Mouse (Mus musculus): ENCODE measurements around the gene C130026I21Rik. TPM values are rescaled to one million over a fixed set of nuclear protein-coding genes. Genes with fewer than 3 reads are reported as not detected.
"Not testable (repeated sequence)": the region's sequence is repeated elsewhere in the genome, so short reads cannot be mapped to it uniquely, and the experiment has no call there.

Gene C130026I21Rik
- total RNA-seq, 1 experiment: 2.9 TPM

GRCm38 (mm10) chr1:85073099-85073498 is 197.3 kb downstream of the C130026I21Rik start:
- in situ Hi-C loops (cut with MboI; ENCODE audit: low sequenced_read_pairs in 2 of 2, unreplicated experiment in 2 of 2); H3K4me3 ChIP-seq (ENCODE audit: insufficient read depth in 1 of 2, low read depth in 1 of 2, low read length in 2 of 2, poor library complexity in 1 of 2, severe bottlenecking in 1 of 2); H3K9ac ChIP-seq (ENCODE audit: insufficient read depth, low read depth, low read length, poor library complexity, severe bottlenecking); DNase-seq (ENCODE audit: low read depth, low spot score); H3K9me3 ChIP-seq (ENCODE audit: control insufficient read depth, insufficient read depth, low read depth, low read length); H3K36me3 ChIP-seq (ENCODE audit: control insufficient read depth, insufficient read depth, low read length, poor library complexity, severe bottlenecking); H3K27ac ChIP-seq (ENCODE audit: insufficient read depth, low read depth, low read length, poor library complexity, severe bottlenecking); H3K4me1 ChIP-seq (ENCODE audit: control insufficient read depth in 2 of 2, insufficient read depth in 2 of 2, low read length in 2 of 2, poor library complexity in 1 of 2): not testable (repeated sequence)

GRCm38 (mm10) chr1:85071690-85072089 is 198.7 kb downstream of the C130026I21Rik start:
- in situ Hi-C loops (cut with MboI; ENCODE audit: low sequenced_read_pairs in 2 of 2, unreplicated experiment in 2 of 2); H3K9me3 ChIP-seq (ENCODE audit: control insufficient read depth, insufficient read depth, low read depth, low read length); H3K4me1 ChIP-seq (ENCODE audit: control insufficient read depth in 2 of 2, insufficient read depth in 2 of 2, low read length in 2 of 2, poor library complexity in 1 of 2); H3K4me3 ChIP-seq (ENCODE audit: insufficient read depth in 1 of 2, low read depth in 1 of 2, low read length in 2 of 2, poor library complexity in 1 of 2, severe bottlenecking in 1 of 2); H3K9ac ChIP-seq (ENCODE audit: insufficient read depth, low read depth, low read length, poor library complexity, severe bottlenecking); DNase-seq (ENCODE audit: low read depth, low spot score); H3K36me3 ChIP-seq (ENCODE audit: control insufficient read depth, insufficient read depth, low read length, poor library complexity, severe bottlenecking); H3K27ac ChIP-seq (ENCODE audit: insufficient read depth, low read depth, low read length, poor library complexity, severe bottlenecking): not testable (repeated sequence)

GRCm38 (mm10) chr1:85035801-85036200 is 234.6 kb downstream of the C130026I21Rik start:
- in situ Hi-C loops (cut with MboI; ENCODE audit: low sequenced_read_pairs in 2 of 2, unreplicated experiment in 2 of 2); H3K27ac ChIP-seq (ENCODE audit: insufficient read depth, low read depth, low read length, poor library complexity, severe bottlenecking): not testable (repeated sequence)

DNA sequence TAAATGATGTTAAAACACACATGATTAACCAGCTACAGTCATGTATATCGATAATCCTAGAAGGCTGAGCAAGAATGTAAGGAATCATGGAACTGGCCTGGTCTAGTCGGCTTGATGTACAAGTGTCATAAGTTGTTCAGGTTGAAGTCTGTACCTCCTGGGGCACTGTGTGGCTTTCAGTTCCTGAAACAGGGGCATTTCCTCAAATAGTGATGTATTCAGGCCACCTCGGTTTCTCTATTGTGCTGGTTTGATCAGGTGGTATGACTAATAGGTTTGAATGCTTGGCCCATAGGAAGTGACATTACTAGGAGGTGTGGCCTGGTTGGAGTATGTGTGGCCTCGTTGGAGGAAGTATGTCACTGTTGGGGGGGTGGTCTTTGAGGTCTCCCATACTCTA is 236.0 kb downstream of the C130026I21Rik start:
- not testable (repeated sequence) for H3K4me1 ChIP-seq (ENCODE audit: control insufficient read depth in 2 of 2, insufficient read depth in 2 of 2, low read length in 2 of 2, poor library complexity in 1 of 2)

More at GRCm38 (mm10) chr1:85035801-85036200, 234.6 kb downstream of the C130026I21Rik start:
- not testable (repeated sequence) for DNase-seq (ENCODE audit: low read depth, low spot score); H3K9me3 ChIP-seq (ENCODE audit: control insufficient read depth, insufficient read depth, low read depth, low read length); H3K9ac ChIP-seq (ENCODE audit: insufficient read depth, low read depth, low read length, poor library complexity, severe bottlenecking); H3K36me3 ChIP-seq (ENCODE audit: control insufficient read depth, insufficient read depth, low read length, poor library complexity, severe bottlenecking); H3K4me3 ChIP-seq (ENCODE audit: insufficient read depth in 1 of 2, low read depth in 1 of 2, low read length in 2 of 2, poor library complexity in 1 of 2, severe bottlenecking in 1 of 2); H3K4me1 ChIP-seq (ENCODE audit: control insufficient read depth in 2 of 2, insufficient read depth in 2 of 2, low read length in 2 of 2, poor library complexity in 1 of 2)

DNA sequence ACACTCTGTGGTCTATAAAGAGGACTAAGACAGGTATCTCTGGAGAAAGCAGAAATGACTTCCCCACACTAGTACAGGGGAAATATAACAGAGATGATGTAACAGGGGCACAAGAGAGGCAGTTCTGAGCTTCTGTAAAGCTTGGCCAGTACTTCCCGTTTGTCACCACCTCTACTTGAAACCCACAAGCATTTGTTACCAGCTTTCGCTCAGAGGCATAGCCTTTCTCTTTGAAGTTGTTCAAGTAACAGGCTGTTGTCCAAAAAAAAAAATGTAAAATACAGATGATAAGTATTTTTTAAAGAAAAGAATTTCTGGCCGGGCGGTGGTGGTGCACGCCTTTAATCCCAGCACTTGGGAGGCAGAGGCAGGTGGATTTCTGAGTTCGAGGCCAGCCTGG is 236.8 kb downstream of the C130026I21Rik start:
- H3K27ac ChIP-seq (ENCODE audit: insufficient read depth, low read depth, low read length, poor library complexity, severe bottlenecking); H3K9me3 ChIP-seq (ENCODE audit: control insufficient read depth, insufficient read depth, low read depth, low read length); H3K9ac ChIP-seq (ENCODE audit: insufficient read depth, low read depth, low read length, poor library complexity, severe bottlenecking); H3K36me3 ChIP-seq (ENCODE audit: control insufficient read depth, insufficient read depth, low read length, poor library complexity, severe bottlenecking); H3K4me1 ChIP-seq (ENCODE audit: control insufficient read depth in 2 of 2, insufficient read depth in 2 of 2, low read length in 2 of 2, poor library complexity in 1 of 2); DNase-seq (ENCODE audit: low read depth, low spot score); H3K4me3 ChIP-seq (ENCODE audit: insufficient read depth in 1 of 2, low read depth in 1 of 2, low read length in 2 of 2, poor library complexity in 1 of 2, severe bottlenecking in 1 of 2); in situ Hi-C loops (cut with MboI; ENCODE audit: low sequenced_read_pairs in 2 of 2, unreplicated experiment in 2 of 2): not testable (repeated sequence)

More for the DNA sequence above, 236.0 kb downstream of the C130026I21Rik start:
- DNase-seq (ENCODE audit: low read depth, low spot score); H3K27ac ChIP-seq (ENCODE audit: insufficient read depth, low read depth, low read length, poor library complexity, severe bottlenecking); in situ Hi-C loops (cut with MboI; ENCODE audit: low sequenced_read_pairs in 2 of 2, unreplicated experiment in 2 of 2); H3K9ac ChIP-seq (ENCODE audit: insufficient read depth, low read depth, low read length, poor library complexity, severe bottlenecking); H3K36me3 ChIP-seq (ENCODE audit: control insufficient read depth, insufficient read depth, low read length, poor library complexity, severe bottlenecking); H3K4me3 ChIP-seq (ENCODE audit: insufficient read depth in 1 of 2, low read depth in 1 of 2, low read length in 2 of 2, poor library complexity in 1 of 2, severe bottlenecking in 1 of 2); H3K9me3 ChIP-seq (ENCODE audit: control insufficient read depth, insufficient read depth, low read depth, low read length): not testable (repeated sequence)

DNA sequence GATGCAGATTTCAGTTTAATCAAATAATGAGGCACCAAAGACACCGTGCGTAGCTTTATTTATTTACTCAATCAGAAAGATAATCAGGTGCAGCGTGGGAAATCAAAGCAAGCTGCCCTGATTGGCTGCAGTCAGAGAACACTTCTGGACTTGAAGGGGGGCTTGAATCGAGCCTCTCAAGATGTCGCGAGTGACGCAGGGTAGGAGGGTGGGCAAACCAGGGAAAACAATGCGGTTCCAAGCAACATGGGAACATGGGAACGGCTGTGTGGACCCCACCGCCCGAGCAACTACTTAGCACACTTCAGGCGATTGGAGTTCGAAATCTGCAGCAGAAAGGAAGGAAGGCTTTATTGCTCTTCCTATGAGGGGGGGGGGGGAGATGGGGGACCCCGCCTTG is 240.2 kb downstream of the C130026I21Rik start:
- H3K9ac ChIP-seq (ENCODE audit: insufficient read depth, low read depth, low read length, poor library complexity, severe bottlenecking); in situ Hi-C loops (cut with MboI; ENCODE audit: low sequenced_read_pairs in 2 of 2, unreplicated experiment in 2 of 2); H3K27ac ChIP-seq (ENCODE audit: insufficient read depth, low read depth, low read length, poor library complexity, severe bottlenecking); H3K9me3 ChIP-seq (ENCODE audit: control insufficient read depth, insufficient read depth, low read depth, low read length); H3K4me1 ChIP-seq (ENCODE audit: control insufficient read depth in 2 of 2, insufficient read depth in 2 of 2, low read length in 2 of 2, poor library complexity in 1 of 2); H3K36me3 ChIP-seq (ENCODE audit: control insufficient read depth, insufficient read depth, low read length, poor library complexity, severe bottlenecking); H3K4me3 ChIP-seq (ENCODE audit: insufficient read depth in 1 of 2, low read depth in 1 of 2, low read length in 2 of 2, poor library complexity in 1 of 2, severe bottlenecking in 1 of 2); DNase-seq (ENCODE audit: low read depth, low spot score): not testable (repeated sequence)

DNA sequence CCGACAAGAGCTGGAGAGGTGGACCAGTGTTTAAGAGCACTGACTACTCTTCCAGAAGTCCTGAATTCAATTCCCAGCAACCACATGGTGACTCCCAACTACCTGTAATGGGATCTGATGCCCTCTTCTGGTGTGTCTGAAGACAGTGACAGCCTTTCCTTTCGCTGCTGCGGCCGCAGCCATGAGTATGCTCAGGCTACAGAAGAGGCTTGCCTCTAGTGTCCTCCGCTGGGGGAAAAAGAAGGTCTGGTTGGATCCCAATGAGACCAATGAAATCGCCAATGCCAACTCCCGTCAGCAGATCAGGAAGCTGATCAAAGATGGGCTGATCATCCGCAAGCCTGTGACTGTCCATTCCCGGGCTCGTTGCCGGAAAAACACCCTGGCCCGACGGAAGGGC is 258.4 kb downstream of the C130026I21Rik start:
- H3K9me3 ChIP-seq (ENCODE audit: control insufficient read depth, insufficient read depth, low read depth, low read length): not testable (repeated sequence)

GRCm38 (mm10) chr1:85010947-85011346 is 259.4 kb downstream of the C130026I21Rik start:
- DNase-seq (ENCODE audit: low read depth, low spot score); H3K36me3 ChIP-seq (ENCODE audit: control insufficient read depth, insufficient read depth, low read length, poor library complexity, severe bottlenecking); H3K9ac ChIP-seq (ENCODE audit: insufficient read depth, low read depth, low read length, poor library complexity, severe bottlenecking); H3K4me1 ChIP-seq (ENCODE audit: control insufficient read depth in 2 of 2, insufficient read depth in 2 of 2, low read length in 2 of 2, poor library complexity in 1 of 2); in situ Hi-C loops (cut with MboI; ENCODE audit: low sequenced_read_pairs in 2 of 2, unreplicated experiment in 2 of 2); H3K27ac ChIP-seq (ENCODE audit: insufficient read depth, low read depth, low read length, poor library complexity, severe bottlenecking); H3K4me3 ChIP-seq (ENCODE audit: insufficient read depth in 1 of 2, low read depth in 1 of 2, low read length in 2 of 2, poor library complexity in 1 of 2, severe bottlenecking in 1 of 2); H3K9me3 ChIP-seq (ENCODE audit: control insufficient read depth, insufficient read depth, low read depth, low read length): not testable (repeated sequence)

More for the DNA sequence above, 258.4 kb downstream of the C130026I21Rik start:
- DNase-seq (ENCODE audit: low read depth, low spot score); H3K4me1 ChIP-seq (ENCODE audit: control insufficient read depth in 2 of 2, insufficient read depth in 2 of 2, low read length in 2 of 2, poor library complexity in 1 of 2); H3K36me3 ChIP-seq (ENCODE audit: control insufficient read depth, insufficient read depth, low read length, poor library complexity, severe bottlenecking); H3K4me3 ChIP-seq (ENCODE audit: insufficient read depth in 1 of 2, low read depth in 1 of 2, low read length in 2 of 2, poor library complexity in 1 of 2, severe bottlenecking in 1 of 2); in situ Hi-C loops (cut with MboI; ENCODE audit: low sequenced_read_pairs in 2 of 2, unreplicated experiment in 2 of 2); H3K27ac ChIP-seq (ENCODE audit: insufficient read depth, low read depth, low read length, poor library complexity, severe bottlenecking); H3K9ac ChIP-seq (ENCODE audit: insufficient read depth, low read depth, low read length, poor library complexity, severe bottlenecking): not testable (repeated sequence)

DNA sequence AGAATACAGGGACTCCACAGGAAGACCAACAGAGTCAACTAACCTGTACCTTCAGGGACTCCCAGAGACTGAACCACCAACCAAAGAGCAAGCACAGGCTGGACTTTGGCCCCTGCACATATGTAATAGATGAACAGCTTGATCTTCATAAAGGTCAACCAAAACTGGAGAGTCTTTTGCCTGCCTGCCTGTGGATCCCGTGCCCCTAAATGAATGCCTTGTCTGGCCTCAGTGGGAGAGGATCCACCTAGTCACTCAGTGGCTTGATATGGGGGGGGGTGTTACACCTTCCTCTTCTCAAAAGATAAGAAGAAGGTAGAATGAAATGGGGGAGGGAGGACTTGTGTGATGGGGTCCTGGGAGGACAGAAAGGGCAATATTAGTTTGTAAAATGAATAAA is 262.6 kb downstream of the C130026I21Rik start:
- H3K9me3 ChIP-seq (ENCODE audit: control insufficient read depth, insufficient read depth, low read depth, low read length); H3K4me1 ChIP-seq (ENCODE audit: control insufficient read depth in 2 of 2, insufficient read depth in 2 of 2, low read length in 2 of 2, poor library complexity in 1 of 2); in situ Hi-C loops (cut with MboI; ENCODE audit: low sequenced_read_pairs in 2 of 2, unreplicated experiment in 2 of 2): not testable (repeated sequence)

More for the DNA sequence above, 262.6 kb downstream of the C130026I21Rik start:
- H3K27ac ChIP-seq (ENCODE audit: insufficient read depth, low read depth, low read length, poor library complexity, severe bottlenecking); H3K9ac ChIP-seq (ENCODE audit: insufficient read depth, low read depth, low read length, poor library complexity, severe bottlenecking); H3K4me3 ChIP-seq (ENCODE audit: insufficient read depth in 1 of 2, low read depth in 1 of 2, low read length in 2 of 2, poor library complexity in 1 of 2, severe bottlenecking in 1 of 2); H3K36me3 ChIP-seq (ENCODE audit: control insufficient read depth, insufficient read depth, low read length, poor library complexity, severe bottlenecking); DNase-seq (ENCODE audit: low read depth, low spot score): not testable (repeated sequence)

All from ES-E14 (cell line).